Mouse (Mus musculus): ENCODE results near the gene Slc17a5.

Slc17a5 gene

DNA sequence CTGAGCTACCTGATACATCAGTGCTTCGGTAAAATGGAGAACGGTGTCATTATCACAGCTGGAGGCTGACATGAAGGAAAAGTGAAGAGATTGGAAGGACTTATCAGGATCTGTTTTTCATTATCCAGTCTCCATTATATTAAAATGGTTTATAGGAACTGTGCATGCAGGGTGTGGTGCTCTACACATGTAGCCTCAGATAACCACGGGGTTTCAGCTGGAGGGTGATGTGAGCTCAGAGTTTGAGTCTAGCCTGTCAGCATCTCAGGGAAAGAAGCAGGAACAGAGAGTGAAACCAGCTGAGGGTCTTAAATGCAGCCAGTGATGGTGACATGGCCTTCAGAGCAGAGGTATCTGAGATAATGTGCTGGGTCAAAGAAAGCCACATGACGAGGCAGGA lies 28.4 kb downstream of the Slc17a5 start:
- no peak for DNase-seq (ENCODE audit: low read depth, low spot score)

DNA sequence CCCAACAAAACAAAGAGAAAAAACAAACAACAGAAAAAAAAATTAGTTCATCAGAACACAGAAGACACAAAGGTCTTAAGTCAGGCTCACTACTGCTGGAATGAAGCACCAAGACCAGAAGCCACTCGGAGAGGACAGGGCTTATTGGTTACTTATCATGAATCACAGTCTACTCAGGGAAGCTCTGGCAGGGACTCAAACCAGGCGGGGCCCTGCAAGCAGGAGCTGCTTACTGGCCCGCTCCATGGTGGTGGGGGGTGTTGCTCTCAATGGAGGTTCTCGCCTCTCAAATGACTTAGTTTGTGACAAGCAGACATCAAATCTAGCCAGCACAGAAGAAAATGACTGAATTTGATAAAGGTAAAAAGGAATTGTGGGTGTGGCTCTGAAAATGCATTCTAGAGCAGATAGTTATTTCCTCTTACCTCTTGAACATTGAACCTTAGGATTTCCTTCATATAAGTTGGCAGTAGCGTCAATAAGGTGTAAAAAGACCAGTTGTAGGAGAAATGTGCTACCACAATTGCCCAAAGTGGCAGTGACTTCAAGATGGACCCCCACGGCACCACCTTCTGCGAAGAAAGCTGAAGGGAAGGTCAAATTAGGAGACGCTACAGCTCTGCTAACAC lies 29.1 kb downstream of the Slc17a5 start:
- no peak for DNase-seq (ENCODE audit: low read depth, low spot score)

DNA sequence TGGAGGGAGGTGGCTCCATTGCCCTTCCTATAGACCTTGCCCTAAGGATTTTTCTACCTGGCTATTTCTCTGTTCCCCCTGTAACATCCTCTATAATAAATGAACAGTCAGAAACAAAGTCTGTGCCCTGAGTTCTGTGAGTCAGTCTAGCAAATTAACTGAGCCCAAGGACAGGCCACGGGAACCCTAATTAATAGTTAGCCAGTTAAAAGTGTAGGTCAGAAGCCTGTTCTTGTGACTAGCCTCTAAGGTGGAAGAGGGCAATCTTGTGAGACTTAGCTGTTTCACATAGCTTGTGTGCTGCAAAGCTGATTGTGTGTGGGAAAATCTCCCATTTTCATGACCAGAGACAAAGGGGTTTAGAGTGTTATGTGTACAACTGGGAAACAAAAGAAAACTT lies 30.8 kb downstream of the Slc17a5 start:
- DNase-seq (ENCODE audit: low read depth, low spot score): no peak

DNA sequence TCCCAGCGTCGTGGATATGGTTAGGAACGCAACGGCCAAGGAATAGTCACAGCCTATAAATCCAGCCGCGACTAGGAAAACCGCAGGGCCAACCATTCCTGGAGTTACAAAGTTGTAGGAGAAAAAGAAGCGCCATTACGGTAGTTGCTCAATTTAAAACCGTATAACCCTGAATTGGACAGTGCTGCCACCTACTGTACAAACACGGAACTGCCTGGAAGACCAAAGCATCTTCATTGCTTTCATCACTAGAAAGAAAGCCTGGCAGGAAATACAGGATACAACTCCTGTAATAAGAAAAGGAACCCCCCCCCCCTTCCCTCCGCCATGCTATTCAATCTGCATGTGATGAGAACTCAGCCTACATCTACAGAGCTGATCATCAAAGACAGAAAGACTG lies 34.9 kb downstream of the Slc17a5 start:
- peak; percentile 45 for DNase-seq (ENCODE audit: low read depth, low spot score)

DNA sequence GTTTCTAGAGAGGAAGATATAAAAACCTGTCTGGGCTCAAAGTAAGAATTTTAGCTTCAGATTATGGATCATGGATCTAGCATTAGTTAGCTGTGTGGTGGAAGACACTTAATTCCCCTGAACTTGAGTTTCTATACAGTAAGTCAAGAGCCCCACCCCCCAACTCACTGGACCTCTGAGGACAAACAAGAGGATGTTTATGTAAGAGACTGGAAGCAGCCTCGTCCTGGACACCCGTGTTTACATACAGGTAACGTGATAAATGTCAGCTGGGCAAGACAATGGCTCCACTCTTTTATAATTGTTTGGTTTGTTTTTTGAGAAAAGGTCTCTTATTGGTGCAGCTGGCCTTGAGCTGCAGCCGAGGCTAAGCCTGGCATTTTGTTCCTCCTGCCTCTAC lies 36.1 kb downstream of the Slc17a5 start:
- no peak for DNase-seq (ENCODE audit: low read depth, low spot score)

DNA sequence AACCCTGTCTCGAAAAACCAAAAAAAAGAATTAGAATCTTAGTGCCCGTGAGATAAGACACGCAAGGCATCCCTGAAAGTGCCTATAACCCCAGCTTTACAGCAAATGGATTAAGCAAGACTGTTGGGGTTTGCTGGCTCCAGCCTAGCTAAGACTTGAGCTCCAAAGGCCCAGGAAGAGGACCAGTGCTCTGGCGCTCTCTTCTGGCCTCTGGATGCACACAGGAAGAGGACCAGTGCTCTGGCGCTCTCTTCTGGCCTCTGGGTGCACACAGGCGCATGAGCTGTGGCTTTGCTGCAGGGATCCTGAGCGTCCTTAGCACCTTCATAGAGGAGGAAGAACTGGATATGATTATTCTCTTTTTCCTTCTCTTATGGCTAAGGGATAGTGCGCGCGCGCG lies 40.1 kb downstream of the Slc17a5 start:
- DNase-seq (ENCODE audit: low read depth, low spot score): no peak

DNA sequence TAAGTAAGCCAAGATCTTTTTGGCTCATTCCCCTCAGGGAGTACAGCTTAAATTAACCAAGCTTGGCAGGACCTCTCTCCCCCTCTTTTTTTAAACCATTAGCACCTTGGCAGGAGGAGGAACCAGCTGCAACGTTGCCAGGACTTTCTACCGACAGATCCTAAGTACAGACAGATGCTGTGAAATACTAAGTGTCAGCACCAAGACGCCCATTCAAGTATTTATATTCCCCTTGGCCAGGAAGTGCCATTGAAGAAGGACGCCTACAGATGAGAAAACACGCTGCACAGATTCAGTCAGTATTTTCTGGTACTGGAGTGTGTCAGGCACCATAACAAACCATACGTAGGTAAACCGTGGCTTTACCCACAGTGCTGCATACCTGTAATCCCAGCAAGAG lies 40.9 kb downstream of the Slc17a5 start:
- DNase-seq (ENCODE audit: low read depth, low spot score): peak; percentile 68

DNA sequence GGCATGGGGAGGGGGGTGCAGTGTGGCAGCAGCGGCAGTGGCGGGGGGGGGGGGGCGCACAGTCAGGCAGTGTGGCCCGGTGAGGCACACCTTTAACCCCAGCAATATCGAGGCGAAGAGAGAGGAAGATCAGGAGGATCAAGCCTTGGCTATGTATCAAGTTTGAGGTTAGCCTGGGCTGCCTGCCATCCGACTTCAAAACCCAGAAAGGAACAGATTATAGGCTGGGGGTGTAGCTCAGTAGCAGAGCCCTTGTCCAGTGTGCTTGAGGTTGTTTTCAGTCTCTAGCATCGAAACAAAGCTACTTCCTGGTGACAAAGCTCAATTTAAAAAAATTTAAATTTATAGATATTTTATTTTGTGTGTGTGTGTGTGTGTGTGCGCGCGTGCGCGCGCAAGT lies 46.1 kb downstream of the Slc17a5 start:
- DNase-seq (ENCODE audit: low read depth, low spot score): no peak

DNA sequence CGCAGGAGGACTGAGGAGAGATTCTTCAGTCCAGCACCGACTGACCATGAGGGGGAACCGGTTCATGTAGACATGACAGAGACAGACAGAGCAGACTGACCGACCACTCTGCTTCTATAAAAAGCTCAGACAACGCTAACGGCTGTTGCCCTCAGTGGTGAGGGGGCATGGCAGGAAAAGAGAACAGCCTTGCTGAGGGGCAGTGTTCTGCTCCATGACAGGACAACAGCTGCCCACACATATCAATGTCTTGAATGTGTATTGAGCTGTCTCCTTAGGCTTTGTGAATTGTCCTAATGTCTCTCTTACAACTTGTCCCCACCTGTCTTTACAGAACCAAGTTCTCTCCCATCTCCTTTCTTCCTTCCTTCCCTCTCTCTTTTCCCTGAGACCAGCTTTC lies 49.4 kb downstream of the Slc17a5 start:
- no peak for DNase-seq (ENCODE audit: low read depth, low spot score)

DNA sequence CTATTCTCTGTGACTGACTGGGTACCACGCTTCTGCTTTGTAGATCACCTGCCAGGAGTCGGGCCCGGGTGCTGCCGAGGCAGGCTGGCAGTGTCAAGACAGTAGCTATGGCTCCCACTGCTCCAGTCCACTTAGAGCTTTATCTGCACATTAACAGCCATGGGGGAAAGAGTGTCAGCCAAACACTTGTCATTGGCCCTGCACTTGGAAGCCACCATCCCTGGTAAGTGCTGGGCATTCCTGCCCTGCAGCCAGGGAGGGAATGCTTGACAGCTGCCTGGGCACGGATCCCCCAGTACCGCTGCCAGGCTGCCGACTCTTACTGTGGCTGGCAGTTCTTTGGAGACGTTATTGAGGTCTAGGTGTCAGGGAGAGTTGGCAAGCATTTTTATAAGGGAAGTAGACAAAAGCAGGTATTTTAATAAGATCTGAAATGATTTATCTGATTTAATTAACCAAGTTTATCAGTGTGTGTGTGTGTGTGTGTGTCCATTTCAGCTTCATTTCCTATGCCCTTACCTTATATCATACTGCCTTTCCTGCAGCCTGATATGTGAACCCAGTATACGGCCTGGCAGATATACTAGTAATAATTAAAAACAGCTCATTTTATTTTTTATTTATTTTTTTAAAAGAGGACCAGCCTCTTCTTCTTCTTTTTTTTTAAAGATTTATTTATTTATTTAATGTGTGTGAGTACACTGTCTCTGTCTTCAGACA lies 50.5 kb downstream of the Slc17a5 start:
- DNase-seq (ENCODE audit: low read depth, low spot score): peak; percentile 73

DNA sequence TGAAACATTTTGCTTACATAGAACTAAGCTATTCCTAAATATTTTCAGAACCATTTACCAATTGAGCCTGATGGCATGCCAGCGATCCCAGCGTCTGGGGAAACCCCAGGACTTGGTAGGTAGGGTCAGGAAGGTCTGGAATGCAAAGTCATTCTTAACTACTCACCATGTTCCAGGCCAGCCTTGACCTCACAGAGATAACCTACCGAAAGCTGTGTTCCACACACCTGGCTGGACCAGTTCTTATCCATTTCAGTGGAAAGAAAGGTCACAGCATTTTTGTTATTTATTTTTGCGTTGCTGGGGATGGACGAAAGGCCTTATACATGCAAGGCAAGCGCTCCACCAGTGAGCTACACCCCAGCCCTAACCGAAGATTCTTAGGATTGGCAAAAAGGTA lies 53.2 kb downstream of the Slc17a5 start:
- DNase-seq (ENCODE audit: low read depth, low spot score): no peak

DNA sequence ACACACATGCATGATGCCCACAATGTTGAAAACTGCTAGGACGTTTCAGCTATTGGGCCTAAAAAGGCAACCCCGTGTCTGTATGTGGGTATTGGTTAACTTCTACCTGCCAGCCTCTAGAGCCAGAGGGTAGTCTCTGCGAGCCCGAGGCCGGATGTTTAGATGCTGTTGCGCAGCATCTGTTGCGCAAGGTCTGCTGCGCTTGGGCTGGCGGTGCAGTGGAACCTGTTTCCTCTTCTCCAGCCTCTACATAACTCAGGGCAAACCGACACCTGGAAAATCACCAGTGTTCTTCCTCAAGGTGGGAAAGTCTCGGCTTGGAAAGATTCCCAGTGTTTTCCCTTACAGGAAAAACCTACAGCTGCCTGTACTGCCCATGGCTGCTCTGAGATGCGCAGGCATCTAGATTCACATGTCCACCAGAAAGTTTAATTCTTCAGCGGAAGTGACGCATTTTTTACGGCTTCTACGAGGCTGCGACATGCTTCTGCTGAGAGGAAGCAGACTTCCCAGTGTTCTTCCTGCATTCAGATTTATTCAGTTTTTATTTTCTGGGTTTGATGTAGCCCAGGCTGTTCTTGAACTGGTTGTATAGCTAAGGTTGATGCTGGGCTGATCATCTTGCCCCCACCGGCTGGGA lies 54.4 kb downstream of the Slc17a5 start:
- DNase-seq (ENCODE audit: low read depth, low spot score): no peak

DNA sequence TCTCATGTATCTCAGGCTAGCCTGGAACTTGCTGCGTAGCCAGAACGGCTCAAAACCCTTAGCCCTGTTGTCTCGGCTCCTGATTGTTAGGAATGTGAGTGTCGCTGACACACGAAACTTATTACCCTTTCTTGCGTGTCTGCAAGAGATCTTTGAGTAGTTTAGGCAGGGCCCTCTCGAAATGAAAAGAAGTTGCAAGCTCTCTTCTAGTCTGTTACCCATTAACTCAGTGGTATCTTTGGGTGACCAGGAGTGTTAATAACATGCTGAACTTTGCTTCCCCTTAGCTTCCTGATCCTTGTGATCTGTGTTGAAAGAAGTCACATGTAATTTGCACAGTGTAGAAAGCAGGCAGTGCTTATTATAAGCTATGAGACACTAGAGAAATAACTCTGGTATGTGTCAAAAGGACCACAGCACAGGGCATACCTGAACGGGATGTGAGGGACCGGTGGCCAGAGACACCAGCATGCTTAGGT lies 55.5 kb downstream of the Slc17a5 start:
- no peak for DNase-seq (ENCODE audit: low read depth, low spot score)

DNA sequence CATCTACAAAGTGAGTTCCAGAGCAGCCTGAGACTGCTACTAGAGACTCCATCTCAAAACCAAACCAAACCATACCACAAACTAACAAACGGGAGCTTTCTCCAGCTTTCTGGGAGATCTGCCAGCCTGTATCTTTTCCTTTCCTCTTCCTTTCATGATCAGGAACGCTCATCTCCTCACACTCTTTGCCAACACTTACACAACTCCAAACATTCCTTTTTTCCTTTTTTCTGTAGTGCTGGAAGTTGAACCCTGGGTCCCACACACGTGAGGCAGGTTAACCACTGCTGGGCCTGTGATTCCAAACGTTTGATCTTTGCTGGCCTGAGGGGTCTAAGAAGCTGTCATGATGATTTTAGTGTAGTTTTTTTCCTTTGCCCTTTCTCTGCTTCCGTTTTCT lies 56.0 kb downstream of the Slc17a5 start:
- DNase-seq (ENCODE audit: low read depth, low spot score): no peak

DNA sequence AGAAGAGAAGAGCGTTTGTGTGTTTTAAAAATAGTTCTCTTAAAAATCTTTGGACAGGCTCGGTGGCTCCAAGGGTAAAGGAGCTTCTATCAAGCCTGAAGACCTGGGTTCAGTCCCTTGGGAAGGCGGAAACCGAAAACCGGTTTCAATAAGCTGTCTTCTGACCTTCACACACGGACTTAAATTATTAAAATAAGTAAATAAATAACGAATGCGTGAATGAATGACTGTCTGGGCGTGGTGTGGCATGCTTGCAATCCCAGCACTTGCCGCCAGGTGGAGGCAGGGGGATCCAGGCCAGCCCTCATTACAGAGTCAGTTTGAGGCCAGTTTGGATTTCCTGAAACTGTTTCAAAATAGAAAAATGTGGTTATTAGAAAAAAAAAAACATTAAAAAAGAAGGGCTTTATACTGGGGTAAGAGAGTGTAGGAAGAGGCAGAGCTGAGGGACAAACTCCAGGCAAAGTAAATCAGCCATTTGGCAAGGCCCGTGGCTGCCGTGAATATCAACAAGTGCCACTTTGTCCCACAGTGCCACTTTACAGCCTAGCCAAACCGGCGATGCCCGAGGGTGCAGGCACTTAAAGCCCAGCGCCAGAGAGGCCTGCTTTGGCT lies 60.0 kb downstream of the Slc17a5 start:
- no peak for DNase-seq (ENCODE audit: low read depth, low spot score)

DNA sequence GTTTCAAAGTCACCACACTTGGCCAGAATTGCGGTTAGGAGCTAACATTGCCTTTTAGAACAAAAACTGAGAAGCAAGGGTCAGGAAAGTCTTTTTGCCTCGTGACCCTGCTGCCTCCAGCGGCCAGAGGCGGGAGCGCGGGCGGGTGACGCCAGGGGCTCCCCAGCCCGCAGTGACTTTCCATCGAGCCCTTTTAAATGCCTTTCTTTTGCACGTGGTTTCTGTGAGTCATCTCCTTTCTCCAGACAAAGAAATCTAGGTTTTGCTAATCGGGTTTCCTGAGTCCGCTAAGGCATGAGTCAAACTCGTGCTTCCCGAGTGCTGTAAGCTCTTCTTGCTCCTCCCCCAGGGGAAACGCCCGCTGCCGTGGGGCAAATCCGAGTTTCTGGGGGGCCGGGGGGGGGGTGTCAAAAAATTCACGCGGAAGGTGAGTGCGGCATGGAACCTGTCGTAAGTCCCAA lies 60.5 kb downstream of the Slc17a5 start:
- DNase-seq (ENCODE audit: low read depth, low spot score): peak; percentile 73

DNA sequence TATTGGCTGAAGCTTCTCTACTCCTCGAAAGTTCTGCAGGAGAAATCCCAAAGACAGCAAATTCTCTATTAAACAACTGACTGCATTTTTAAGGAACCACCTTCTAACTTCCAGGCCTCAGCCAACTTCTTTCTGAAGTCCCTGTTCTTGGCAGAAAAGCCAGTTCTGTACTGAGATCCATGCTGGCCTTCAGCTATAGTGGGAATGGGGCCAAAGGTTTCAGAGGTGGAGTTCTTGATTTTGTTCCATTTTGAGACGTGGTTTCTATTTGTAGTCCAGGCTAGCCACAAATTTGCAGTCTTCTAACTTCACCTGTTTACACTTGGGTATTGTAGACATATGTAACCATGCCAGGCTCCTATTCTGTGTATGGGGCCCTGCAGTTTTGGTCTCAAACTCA lies 61.6 kb downstream of the Slc17a5 start:
- no peak for DNase-seq (ENCODE audit: low read depth, low spot score)

DNA sequence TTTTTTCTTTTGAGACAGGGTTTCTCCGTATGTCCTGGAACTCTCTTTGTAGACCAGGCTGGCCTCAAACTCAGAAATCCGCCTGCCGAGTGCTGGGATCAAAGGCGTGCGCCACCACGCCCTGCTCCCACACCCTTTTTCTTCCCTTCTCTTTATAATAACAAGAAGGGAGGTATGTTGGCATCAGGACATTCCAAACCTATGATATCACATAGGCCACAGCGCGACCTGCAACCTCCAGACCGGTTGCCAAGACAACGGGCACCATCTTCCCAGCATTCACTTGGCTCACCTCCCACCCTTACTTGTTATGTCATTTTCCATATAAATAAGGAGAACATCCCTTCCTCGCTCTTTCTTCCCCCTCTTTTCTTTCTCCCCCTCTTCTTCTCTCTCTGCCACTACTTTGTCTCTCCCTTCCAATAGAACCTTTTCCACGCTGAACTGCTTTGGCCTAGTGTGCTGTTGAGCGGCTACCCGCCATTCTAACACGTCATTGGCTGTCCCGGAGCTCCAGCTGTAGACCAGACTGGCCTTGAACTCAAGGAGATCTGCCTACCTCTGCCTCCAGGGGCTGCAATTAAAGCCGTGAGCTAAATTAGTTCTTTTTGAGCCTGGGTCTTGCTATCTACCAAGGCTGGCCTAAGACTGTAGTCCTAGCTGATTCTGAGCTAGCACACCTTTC lies 62.2 kb downstream of the Slc17a5 start:
- no peak for DNase-seq (ENCODE audit: low read depth, low spot score)

DNA sequence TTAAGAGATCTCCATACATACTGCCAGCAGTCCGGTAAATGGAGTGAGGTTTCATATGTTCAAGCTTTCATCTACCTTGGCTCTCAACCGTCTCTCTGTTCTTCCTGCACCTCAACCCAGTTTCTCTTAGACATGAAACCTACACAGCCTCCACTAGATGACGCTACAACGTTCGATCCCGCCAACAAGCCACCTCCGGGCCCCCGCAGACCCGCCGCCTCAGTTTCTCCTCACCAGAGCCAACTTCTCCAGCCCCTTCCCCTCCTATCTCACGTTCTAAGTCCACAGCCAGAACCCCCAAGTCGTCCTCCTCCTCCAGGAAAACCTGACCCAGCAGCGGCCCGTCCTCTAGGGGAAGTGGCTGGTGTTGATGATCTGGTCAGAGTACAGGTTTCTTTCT lies 66.2 kb downstream of the Slc17a5 start:
- no peak for DNase-seq (ENCODE audit: low read depth, low spot score)

DNA sequence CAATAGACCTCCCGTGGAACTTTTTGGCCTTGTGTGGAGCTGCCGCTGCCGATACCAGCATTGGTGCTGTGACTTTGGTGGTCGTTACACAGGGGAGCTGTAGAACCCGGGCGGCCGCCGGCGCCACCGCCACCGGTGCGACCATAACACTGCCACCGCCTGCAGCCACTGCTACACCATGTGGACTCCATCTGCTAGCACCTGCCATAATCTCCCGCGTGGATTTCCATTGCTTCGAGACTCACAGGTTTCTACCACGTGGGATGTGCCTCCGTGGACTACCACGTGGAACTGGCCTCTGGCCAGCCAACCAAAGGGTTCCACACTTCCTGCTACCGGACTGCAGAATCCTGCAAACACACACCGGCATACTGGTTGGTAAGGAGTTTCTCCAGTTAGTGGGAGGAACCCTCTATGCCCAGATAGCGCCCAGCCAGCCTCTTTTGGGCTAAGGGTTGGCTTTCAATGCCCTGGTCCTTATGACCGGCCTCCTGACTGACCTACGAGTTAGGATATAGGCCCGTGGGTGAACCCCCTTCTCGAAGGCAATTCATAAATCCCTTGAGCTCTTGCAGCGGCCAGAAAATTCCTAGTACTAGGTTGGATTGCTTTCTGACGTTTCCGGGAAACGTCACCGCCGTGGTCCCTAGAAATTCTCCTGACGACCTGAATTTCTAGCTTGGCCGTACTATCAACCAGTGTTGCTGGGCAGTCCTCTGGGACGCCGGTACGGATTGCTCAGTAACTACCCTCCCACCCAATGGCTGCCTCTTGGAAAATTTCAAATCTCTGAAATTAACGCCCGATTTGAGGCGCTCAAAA lies 66.8 kb downstream of the Slc17a5 start:
- no peak for DNase-seq (ENCODE audit: low read depth, low spot score)
